Mouse (Mus musculus): ENCODE results near the gene Armc2. TPM values are rescaled to one million over a fixed set of nuclear protein-coding genes. Genes with fewer than 3 reads are reported as not detected.

Armc2 gene
- polyA plus RNA-seq, 1 experiment from 2014 or later: 0.82 TPM

GRCm38 (mm10) chr10:42031021-42031420 is 12.8 kb upstream of the Armc2 start:
- Histone ChIP-seq H3K9me3 (replicated peaks; ENCODE audit: control insufficient read depth, low read length) (no peaks in the 10 kb centered on the region), H3K4me3 (ENCODE audit: low read depth, low read length) (no peak overlapping the region; the same call in 1 of the 2 replicates), H3K27ac (ENCODE audit: low read depth, low read length) (no peak overlapping the region; the same call in 1 of the 2 replicates), H3K36me3 (ENCODE audit: control insufficient read depth, insufficient read depth, low read length) (no peaks in the 10 kb centered on the region), H3K9ac (ENCODE audit: low read depth, low read length) (peak overlapping the region; percentile 46; the same call in 1 of the 2 replicates), H3K27me3 (ENCODE audit: control insufficient read depth, insufficient read depth, low read length) (peaks cover 22% of the 10 kb centered on the region), H3K4me1 (ENCODE audit: control insufficient read depth, insufficient read depth, low read length) (peaks cover 4% of the 10 kb centered on the region; the same call in 1 of the 2 replicates), H3K4me2 (peak overlapping the region; percentile 52)
- 0 out of 2 replicates have a peak, but pooled peaks have one; percentile 49 for ATAC-seq (replicated peaks; ENCODE audit: insufficient number of reproducible peaks, low FRiP score, low TSS enrichment)
- WGBS (ENCODE audit: insufficient replicate concordance): 11% methylated on average over 16 of the region's 16 CpGs

- ATAC-seq (replicated peaks; ENCODE audit: insufficient number of reproducible peaks, low FRiP score, low TSS enrichment): no peak
These were observed 11.3 kb upstream of the Armc2 start for GRCm38 (mm10) chr10:42029502-42029901.

GRCm38 (mm10) chr10:42027337-42027736 is 9.1 kb upstream of the Armc2 start:
- no peak for ATAC-seq (replicated peaks; ENCODE audit: insufficient number of reproducible peaks, low FRiP score, low TSS enrichment)
- no peak overlapping the region for H3K4me3 ChIP-seq (ENCODE audit: low read depth, low read length)
- H3K4me2 ChIP-seq: no peak overlapping the region
- peaks cover 20% of the 10 kb centered on the region for H3K27me3 ChIP-seq (ENCODE audit: control insufficient read depth, insufficient read depth, low read length)
- H3K27ac ChIP-seq (ENCODE audit: low read depth, low read length): no peak overlapping the region
- no peak overlapping the region for H3K9ac ChIP-seq (ENCODE audit: low read depth, low read length)
- peaks cover 4% of the 10 kb centered on the region; the same call in 1 of the 2 replicates for H3K4me1 ChIP-seq (ENCODE audit: control insufficient read depth, insufficient read depth, low read length)
- no peaks in the 10 kb centered on the region for H3K36me3 ChIP-seq (ENCODE audit: control insufficient read depth, insufficient read depth, low read length)
- no peaks in the 10 kb centered on the region for H3K9me3 ChIP-seq (replicated peaks; ENCODE audit: control insufficient read depth, low read length)
- WGBS (ENCODE audit: insufficient replicate concordance): 76% methylated on average over 11 of the region's 11 CpGs

More at GRCm38 (mm10) chr10:42029502-42029901, 11.3 kb upstream of the Armc2 start:
- H3K9me3 ChIP-seq (replicated peaks; ENCODE audit: control insufficient read depth, low read length): no peaks in the 10 kb centered on the region
- no peaks in the 10 kb centered on the region for H3K36me3 ChIP-seq (ENCODE audit: control insufficient read depth, insufficient read depth, low read length)
- H3K9ac ChIP-seq (ENCODE audit: low read depth, low read length): no peak overlapping the region
- 70% methylated on average over 5 of the region's 5 CpGs for WGBS (ENCODE audit: insufficient replicate concordance)
- H3K4me3 ChIP-seq (ENCODE audit: low read depth, low read length): no peak overlapping the region
- H3K4me1 ChIP-seq (ENCODE audit: control insufficient read depth, insufficient read depth, low read length): peaks cover 4% of the 10 kb centered on the region; the same call in 1 of the 2 replicates
- H3K27me3 ChIP-seq (ENCODE audit: control insufficient read depth, insufficient read depth, low read length): peaks cover 27% of the 10 kb centered on the region
- no peak overlapping the region for H3K4me2 ChIP-seq
- H3K27ac ChIP-seq (ENCODE audit: low read depth, low read length): no peak overlapping the region

GRCm38 (mm10) chr10:42024406-42024805 is 6.2 kb upstream of the Armc2 start:
- Histone ChIP-seq H3K9ac (ENCODE audit: low read depth, low read length) (no peak overlapping the region), H3K27ac (ENCODE audit: low read depth, low read length) (no peak overlapping the region), H3K4me3 (ENCODE audit: low read depth, low read length) (no peak overlapping the region), H3K4me2 (no peak overlapping the region), H3K27me3 (ENCODE audit: control insufficient read depth, insufficient read depth, low read length) (peaks cover 21% of the 10 kb centered on the region), H3K36me3 (ENCODE audit: control insufficient read depth, insufficient read depth, low read length) (no peaks in the 10 kb centered on the region), H3K9me3 (replicated peaks; ENCODE audit: control insufficient read depth, low read length) (no peaks in the 10 kb centered on the region), H3K4me1 (ENCODE audit: control insufficient read depth, insufficient read depth, low read length) (peaks cover 4% of the 10 kb centered on the region; the same call in 1 of the 2 replicates)
- 53% methylated on average over 6 of the region's 6 CpGs for WGBS (ENCODE audit: insufficient replicate concordance)
- ATAC-seq (replicated peaks; ENCODE audit: insufficient number of reproducible peaks, low FRiP score, low TSS enrichment): no peak

- Histone ChIP-seq H3K9me3 (replicated peaks; ENCODE audit: control insufficient read depth, low read length) (no peaks in the 10 kb centered on the region), H3K4me1 (ENCODE audit: control insufficient read depth, insufficient read depth, low read length) (peaks cover 6% of the 10 kb centered on the region; the same call in 1 of the 2 replicates), H3K36me3 (ENCODE audit: control insufficient read depth, insufficient read depth, low read length) (no peaks in the 10 kb centered on the region), H3K4me2 (no peak overlapping the region), H3K27ac (ENCODE audit: low read depth, low read length) (no peak overlapping the region), H3K4me3 (ENCODE audit: low read depth, low read length) (no peak overlapping the region), H3K27me3 (ENCODE audit: control insufficient read depth, insufficient read depth, low read length) (peaks cover 29% of the 10 kb centered on the region), H3K9ac (ENCODE audit: low read depth, low read length) (no peak overlapping the region)
- WGBS (ENCODE audit: insufficient replicate concordance): 79% methylated on average over 9 of the region's 9 CpGs
- no peak for ATAC-seq (replicated peaks; ENCODE audit: insufficient number of reproducible peaks, low FRiP score, low TSS enrichment)
These were observed 3.3 kb upstream of the Armc2 start for GRCm38 (mm10) chr10:42021536-42021935.

GRCm38 (mm10) chr10:42014086-42014485 is 4.2 kb downstream of the Armc2 start:
- no peak overlapping the region for H3K4me2 ChIP-seq
- peaks cover 20% of the 10 kb centered on the region for H3K27me3 ChIP-seq (ENCODE audit: control insufficient read depth, insufficient read depth, low read length)
- H3K36me3 ChIP-seq (ENCODE audit: control insufficient read depth, insufficient read depth, low read length): no peaks in the 10 kb centered on the region
- H3K9ac ChIP-seq (ENCODE audit: low read depth, low read length): no peak overlapping the region
- peaks cover 6% of the 10 kb centered on the region; the same call in 1 of the 2 replicates for H3K4me1 ChIP-seq (ENCODE audit: control insufficient read depth, insufficient read depth, low read length)
- no peak overlapping the region for H3K4me3 ChIP-seq (ENCODE audit: low read depth, low read length)
- 77% methylated on average over 5 of the region's 5 CpGs for WGBS (ENCODE audit: insufficient replicate concordance)
- H3K9me3 ChIP-seq (replicated peaks; ENCODE audit: control insufficient read depth, low read length): no peaks in the 10 kb centered on the region
- H3K27ac ChIP-seq (ENCODE audit: low read depth, low read length): no peak overlapping the region
- no peak for ATAC-seq (replicated peaks; ENCODE audit: insufficient number of reproducible peaks, low FRiP score, low TSS enrichment)

GRCm38 (mm10) chr10:42010761-42011435 is 7.3 kb downstream of the Armc2 start:
- WGBS (ENCODE audit: insufficient replicate concordance): 79% methylated on average over 10 of the region's 10 CpGs
- Histone ChIP-seq H3K9ac (ENCODE audit: low read depth, low read length) (no peak overlapping the region), H3K27me3 (ENCODE audit: control insufficient read depth, insufficient read depth, low read length) (peaks cover 6% of the 10 kb centered on the region), H3K4me1 (ENCODE audit: control insufficient read depth, insufficient read depth, low read length) (peaks cover under 1% of the 10 kb centered on the region), H3K27ac (ENCODE audit: low read depth, low read length) (no peak overlapping the region), H3K36me3 (ENCODE audit: control insufficient read depth, insufficient read depth, low read length) (no peaks in the 10 kb centered on the region), H3K9me3 (replicated peaks; ENCODE audit: control insufficient read depth, low read length) (no peaks in the 10 kb centered on the region), H3K4me3 (ENCODE audit: low read depth, low read length) (no peak overlapping the region), H3K4me2 (no peak overlapping the region)
- ATAC-seq (replicated peaks; ENCODE audit: insufficient number of reproducible peaks, low FRiP score, low TSS enrichment): no peak

- Histone ChIP-seq H3K4me3 (ENCODE audit: low read depth, low read length) (no peak overlapping the region), H3K9ac (ENCODE audit: low read depth, low read length) (no peak overlapping the region), H3K4me1 (ENCODE audit: control insufficient read depth, insufficient read depth, low read length) (peaks cover 18% of the 10 kb centered on the region), H3K36me3 (ENCODE audit: control insufficient read depth, insufficient read depth, low read length) (no peaks in the 10 kb centered on the region), H3K9me3 (replicated peaks; ENCODE audit: control insufficient read depth, low read length) (no peaks in the 10 kb centered on the region), H3K4me2 (no peak overlapping the region), H3K27ac (ENCODE audit: low read depth, low read length) (peak overlapping the region; percentile 1; the same call in 1 of the 2 replicates), H3K27me3 (ENCODE audit: control insufficient read depth, insufficient read depth, low read length) (no peaks in the 10 kb centered on the region)
- 32% methylated on average over 3 of the region's 3 CpGs for WGBS (ENCODE audit: insufficient replicate concordance)
- 0 out of 2 replicates have a peak, but pooled peaks have one; percentile 22 for ATAC-seq (replicated peaks; ENCODE audit: insufficient number of reproducible peaks, low FRiP score, low TSS enrichment)
These were observed 13.0 kb downstream of the Armc2 start for GRCm38 (mm10) chr10:42005259-42005658.

Data from heart, embryonic 11.5 days (tissue).